Mouse (Mus musculus): ENCODE measurements around the gene March9.
"Not testable (repeated sequence)": the region's sequence is repeated elsewhere in the genome, so short reads cannot be mapped to it uniquely, and the experiment has no call there.

March9 gene

DNA sequence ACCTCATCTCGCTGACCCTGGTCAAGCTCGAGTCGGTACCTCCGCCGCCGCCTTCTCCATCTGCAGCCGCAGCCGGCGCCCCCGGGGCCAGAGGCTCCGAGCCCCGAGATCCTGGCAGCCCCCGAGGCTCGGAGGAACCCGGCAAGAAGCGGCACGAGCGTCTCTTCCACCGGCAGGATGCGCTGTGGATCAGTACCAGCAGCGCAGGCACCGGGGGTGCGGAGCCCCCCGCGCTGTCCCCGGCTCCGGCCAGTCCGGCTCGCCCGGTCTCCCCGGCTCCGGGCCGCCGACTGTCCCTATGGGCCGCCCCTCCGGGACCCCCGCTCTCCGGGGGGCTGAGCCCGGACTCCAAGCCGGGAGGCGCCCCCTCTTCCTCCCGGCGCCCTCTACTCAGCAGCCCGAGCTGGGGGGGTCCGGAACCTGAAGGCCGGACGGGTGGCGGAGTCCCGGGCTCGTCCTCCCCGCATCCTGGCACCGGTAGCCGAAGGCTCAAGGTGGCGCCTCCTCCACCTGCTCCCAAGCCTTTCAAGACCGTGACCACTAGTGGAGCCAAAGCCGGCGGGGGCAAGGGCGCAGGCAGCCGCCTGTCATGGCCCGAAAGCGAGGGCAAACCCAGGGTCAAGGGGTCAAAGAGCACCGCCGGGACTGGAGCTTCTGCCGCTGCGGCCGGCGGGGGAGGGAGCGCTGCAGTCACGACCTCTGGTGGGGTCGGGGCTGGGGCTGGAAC is 19.8 kb upstream of the March9 start:
- DNase-seq, result peak in 1 of 2 experiments; percentile 58

DNA sequence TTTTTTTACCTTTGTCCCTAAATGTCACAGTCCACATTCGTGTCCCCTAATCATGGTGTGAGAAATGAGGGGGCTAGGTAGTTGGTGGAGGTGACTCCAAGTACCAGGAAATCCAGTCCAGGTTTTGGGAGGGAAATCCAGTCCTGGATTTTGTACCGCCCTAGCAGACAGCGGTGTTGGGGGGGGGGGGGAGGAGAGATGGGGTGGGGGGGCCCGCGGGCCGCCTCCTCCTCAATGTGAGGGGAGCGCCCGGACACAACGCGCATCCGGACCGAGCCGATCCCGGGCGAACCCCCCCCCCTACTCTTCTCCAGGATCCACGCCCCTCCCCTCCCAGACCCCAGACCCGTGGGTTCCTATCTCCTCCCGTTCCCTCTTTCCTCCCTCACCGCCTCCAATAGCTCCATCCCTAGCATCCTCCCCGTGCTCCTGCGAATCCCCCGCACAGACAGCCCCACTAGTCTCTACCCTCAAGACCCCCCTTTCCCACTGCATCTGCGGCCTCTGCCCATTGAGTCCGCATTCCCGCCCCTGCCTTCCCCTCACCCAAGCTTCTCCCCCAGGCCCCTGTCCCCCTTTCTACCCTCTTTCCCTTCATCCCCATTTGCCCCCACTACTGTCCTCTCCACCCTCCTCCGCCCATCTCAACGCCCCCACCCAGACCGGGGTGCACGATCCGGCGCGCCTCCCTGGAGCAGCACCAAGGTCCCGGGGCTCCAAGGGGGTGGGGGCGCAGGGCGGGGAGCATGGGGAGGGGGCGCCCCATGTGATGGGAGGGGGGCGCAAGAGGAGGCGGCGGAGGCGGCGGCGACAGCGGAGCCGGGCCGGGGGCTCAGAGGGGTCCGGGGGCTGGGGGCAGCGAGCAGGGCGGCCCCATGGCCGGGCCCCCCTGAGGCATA is 18.9 kb upstream of the March9 start:
- DNase-seq, result peak in 1 of 2 experiments; percentile 54

DNA sequence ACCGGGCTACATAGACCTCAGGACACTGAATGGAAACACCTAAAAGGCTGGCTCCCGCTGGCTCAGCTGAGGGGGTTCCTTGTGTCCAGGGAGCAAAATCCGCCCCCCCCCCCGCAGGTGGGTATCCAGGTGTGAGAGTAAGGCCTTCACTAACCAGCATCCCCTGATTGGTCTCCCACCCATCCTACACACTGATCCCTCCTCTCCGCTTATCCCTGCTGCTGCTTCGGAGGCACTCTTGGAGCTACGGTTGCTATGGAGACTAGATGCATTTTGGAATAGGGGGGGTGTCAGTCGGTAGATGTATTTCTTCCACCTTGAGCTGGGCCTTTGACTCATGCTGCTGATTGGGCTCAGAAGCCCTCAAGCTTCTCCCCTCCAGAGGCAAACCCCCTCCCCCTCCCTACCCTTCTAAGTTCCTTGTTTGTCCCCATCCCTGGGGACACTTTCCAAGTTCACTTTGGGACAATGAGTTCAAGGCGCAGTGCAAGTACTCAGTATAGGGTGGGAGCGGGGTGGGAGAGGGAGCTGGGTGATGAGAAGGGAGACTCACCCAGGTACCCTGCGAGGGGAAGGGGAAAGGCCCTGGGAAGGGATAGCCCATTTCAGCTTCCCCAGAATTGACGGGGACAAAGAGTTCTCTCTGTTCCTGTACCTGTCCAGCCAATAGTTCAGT is 18.2 kb upstream of the March9 start:
- DNase-seq, result no peak

DNA sequence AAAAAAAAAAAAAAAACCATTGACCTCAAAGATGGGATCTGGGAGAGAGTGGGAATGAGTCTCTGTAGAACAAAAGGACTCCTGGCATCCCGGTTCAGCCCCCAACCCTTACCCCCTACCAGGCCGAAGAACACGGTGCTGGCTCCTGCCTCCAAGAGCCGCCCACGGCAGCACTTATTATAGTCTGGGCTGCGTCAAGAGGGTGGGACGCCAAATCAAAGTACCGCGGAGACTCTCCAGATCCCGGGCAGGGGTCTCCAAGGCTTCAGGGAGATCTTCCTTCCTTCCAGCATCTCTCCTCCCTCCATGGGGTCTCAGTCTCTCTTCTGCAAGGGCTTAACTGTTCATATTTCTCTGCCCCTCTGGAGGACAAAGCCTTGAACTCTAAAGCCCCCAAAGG is 17.5 kb upstream of the March9 start:
- DNase-seq, result no peak

DNA sequence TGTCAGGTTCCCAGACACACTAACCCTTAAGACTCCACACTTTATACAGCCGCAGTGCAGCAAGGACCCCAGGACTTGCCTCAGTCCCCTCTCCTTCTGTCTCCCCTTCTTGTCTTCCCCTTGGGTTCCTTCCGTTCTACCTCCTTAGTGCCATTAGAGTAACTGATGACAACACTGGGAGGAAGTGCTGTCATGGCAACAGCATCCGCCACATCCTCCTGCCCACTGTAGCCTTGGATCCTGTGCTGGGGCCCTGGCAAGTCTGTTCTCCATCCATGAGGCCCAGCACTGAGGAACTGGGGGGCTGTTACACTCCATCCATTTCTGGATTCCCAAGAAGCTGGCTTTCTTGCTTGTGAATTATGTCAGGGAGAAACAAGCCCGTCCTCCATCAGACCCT is 16.1 kb upstream of the March9 start:
- DNase-seq, result no peak

GRCm38 (mm10) chr10:127075651-127076050 is 15.7 kb upstream of the March9 start:
- DNase-seq, result no peak

GRCm38 (mm10) chr10:127075080-127075479 is 15.1 kb upstream of the March9 start, which contains the start of gene Agap2:
Gene Agap2 (plus strand): TSS chr10:127075284.
- DNase-seq, result no peak

DNA sequence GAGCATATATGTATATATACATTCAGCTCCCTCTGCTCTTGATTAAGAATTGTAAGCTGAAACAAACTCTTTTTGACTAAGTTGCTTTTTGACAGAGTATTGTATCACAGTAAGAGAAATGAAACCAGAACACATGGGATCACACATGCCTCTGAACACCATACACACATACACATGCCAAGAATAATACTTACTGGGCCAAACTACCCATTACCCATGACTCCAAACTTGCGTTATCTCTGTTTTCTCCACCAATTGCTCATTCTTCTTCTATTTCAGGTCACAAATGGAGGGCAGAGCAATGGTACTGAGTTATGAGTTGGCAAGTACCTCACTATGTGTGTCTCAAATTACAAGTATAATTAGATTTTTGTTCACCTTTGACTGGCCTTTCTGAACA is 14.0 kb upstream of the March9 start:
- no peak for DNase-seq

- not testable (repeated sequence) for DNase-seq
Measured at GRCm38 (mm10) chr10:127072969-127073368, 13.0 kb upstream of the March9 start.

DNA sequence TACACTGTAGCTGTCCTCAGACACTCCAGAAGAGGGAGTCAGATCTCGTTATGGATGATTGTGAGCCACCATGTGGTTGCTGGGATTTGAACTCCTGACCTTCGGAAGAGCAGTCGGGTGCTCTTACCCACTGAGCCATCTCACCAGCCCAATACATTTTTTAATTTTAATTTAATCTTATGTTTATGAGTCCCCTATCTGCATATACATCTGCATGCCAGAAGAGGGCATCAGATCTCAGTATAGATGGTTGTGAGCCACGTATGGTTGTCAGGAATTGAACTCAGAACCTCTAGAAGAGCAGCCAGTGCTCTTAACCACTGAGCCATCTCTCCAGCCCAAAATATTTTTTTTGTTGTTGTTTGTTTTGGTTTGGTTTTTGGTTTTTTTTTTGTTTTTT is 12.3 kb upstream of the March9 start:
- DNase-seq, result not testable (repeated sequence)

GRCm38 (mm10) chr10:127071203-127071602 is 11.2 kb upstream of the March9 start:
- DNase-seq, result no peak

DNA sequence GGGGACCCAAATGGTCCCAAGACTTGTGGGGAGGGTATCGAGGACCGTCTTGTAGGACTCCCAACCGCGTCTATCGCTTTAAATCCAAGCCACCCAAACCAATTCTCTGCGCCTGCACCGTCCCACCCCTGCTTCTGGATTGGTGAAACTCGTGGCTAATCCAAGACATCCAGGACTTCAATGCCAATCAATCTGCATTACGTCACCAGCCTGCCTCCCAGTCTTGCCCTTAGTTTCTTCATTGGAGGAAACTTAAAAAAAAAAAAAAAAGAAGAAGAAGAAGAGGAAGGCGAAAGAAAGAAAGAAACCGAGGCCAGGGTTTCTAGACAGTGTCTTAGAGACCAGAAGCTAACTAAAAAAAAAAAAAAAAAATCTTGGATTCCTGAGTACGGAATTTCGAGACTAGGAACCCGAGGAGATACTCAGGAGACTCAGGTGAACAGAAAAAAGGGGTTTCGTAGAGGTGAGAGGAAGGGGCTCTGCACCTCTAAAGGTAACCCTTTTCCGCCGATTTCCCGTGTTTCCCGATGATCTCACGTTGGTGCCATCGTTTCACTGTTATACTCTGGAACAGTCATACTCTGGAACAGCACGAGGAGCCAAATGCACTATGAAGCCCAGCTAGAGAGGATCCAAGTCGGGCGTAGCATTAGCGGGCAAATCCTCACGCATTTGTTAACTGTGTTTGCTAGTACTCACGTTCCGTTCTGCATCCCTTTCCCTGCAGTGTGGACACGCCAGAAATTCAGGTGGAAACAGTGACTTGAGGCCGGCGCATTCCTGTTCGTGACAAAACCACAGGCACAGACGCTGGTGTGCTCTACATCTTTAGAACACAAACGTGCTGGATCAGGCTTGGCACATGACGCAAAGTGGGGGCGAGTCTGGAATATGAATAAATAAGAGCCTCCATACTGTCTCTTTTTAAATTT is 10.5 kb upstream of the March9 start, which contains the start of gene Tspan31:
Tspan31 (minus strand) TSS at position 75 of the 932 bp plus-strand sequence.
- DNase-seq, result peak; percentile 94 to 99

- DNase-seq, result no peak
Measured at GRCm38 (mm10) chr10:127069281-127070189, 9.6 kb upstream of the March9 start.

GRCm38 (mm10) chr10:127068360-127069038 is 8.5 kb upstream of the March9 start:
- DNase-seq, result no peak

GRCm38 (mm10) chr10:127066519-127067018 is 6.6 kb upstream of the March9 start:
- DNase-seq, result no peak

- DNase-seq, result peak in 1 of 2 experiments; percentile 44
Measured at GRCm38 (mm10) chr10:127065981-127066380, 6.0 kb upstream of the March9 start.

- DNase-seq, result no peak
Measured at GRCm38 (mm10) chr10:127063913-127064870, 4.2 kb upstream of the March9 start.

DNA sequence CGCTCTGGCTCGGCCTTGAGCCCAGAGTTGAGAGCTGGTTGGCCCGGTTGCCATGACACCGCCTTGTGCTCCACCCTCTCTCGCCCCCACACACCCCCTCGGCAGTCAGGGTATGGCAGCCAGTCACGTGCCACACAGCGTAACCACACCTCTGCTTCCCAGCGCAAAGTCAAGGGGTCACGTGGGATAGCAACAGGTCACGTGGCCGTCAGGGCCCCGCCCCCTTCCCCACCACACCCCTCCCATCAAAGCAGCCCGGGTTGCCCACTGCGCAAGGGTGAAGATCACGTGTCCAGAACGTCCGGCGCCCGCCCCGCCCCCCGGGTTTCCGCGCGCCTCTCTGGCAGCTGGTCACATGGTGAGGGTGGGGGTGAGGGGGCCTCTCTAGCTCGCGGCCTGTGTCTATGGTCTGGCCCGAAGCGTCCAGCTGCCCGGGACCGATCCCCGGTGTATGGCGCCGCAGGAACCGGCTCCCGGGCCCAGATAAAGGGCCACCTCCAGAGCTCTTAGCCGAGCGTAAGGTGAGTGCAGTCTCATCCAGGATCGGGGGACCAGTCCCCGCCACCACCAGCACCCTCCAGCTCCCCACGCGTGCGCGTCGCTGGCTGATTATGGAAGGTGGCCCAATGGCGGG is 3.4 kb upstream of the March9 start, which contains the start of gene Cdk4:
Cdk4 (plus strand) TSS at position 296 of the 634 bp plus-strand sequence.
- DNase-seq, result peak; percentile 99 to 100

Data from kidney, postnatal 36 days (tissue).